Mouse (Mus musculus): ENCODE measurements around the gene Unc50. TPM values are rescaled to one million over a fixed set of nuclear protein-coding genes. Genes with fewer than 3 reads are reported as not detected.

The Unc50 gene
- polyA plus RNA-seq (2014; fragmentation: Nextera tagmentation; extraction: Ambion mirVana), result 143 and 147 TPM in 2 replicates

DNA sequence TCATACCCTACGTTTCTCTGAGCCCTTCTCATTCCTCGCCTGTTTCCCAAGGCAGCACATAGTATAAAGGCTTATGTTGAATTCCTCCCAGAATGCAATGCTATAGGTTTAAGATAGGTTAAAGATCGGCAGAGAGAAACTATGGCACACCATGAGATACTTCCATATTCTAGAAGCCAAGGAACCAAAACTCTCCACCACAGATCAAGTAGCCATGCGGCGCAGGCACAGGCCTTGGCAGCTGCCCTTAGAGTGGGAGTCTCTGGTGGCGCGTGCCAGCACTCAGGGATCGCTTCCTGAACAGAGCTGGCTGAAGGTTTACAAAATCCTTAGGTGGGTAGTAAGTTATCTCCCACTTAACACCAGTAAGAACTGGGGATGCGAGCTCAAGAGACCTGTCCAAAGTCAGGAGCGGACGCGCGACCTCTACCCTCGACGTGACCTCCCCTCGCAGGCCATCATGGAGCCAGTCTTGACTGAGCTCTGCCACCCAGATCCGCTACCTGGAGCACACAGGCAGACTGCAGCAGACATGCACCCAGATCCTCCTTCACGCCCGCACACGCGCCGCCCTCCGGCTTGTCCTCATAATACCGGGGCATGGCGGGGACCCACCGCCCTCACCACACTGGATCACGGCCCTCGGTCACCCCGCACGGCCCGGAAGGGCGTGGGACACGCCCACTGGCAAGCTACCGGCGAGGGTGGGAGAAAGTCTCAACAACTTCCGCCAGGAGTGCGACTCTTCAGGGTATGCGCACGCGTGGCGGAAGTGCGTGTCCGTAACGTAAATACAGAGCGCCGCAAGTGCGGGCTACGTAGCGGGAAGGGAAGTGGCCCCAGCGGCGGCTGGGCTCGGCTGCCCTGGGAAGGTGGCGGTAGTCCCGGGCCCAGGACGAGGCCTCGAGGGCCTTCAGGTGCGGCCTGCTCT lies at the start of gene Unc50, which contains the start of gene Coa5:
Gene Unc50, plus strand, starts transcription at position 774 of the 931 bp plus-strand sequence.
Gene Coa5, minus strand, starts transcription at position 738 of the 931 bp plus-strand sequence.
- no peaks in the 10 kb centered on the region for H3K27me3 ChIP-seq (ENCODE audit: control insufficient read depth, insufficient read depth, low read length)
- peak; percentile 98 for ATAC-seq (ENCODE audit: low FRiP score, low TSS enrichment)
- WGBS, result 4% methylated on average over 57 of the region's 57 CpGs

DNA sequence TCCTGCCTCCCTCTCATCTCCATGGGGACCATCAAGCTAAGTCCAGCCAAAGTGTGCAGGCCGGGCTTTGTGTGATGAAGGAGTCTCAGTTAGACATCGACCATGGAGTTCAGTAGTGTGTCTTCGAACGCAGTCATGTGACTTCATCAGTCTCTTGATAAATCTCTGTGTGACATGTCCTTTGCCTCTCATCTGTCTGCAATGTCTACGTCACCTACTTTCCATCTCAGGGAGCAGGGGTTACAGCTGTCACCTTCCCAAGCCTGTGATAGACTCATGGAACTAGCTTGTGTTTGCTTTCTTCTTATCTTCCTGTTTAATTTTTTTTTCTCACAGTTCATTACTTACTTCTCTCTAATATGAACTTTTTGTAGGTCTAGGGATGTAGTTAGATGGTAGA lies 49.0 kb upstream of the Unc50 start:
- 92% methylated on average over 5 of the region's 5 CpGs for WGBS
- H3K36me3 ChIP-seq (ENCODE audit: control insufficient read depth, insufficient read depth, low read length), result peaks cover 3% of the 10 kb centered on the region; the same call in 1 of the 2 replicates

More for the DNA sequence above, at the start of gene Unc50, which contains the start of gene Coa5:
- H3K9me3 ChIP-seq (ENCODE audit: control insufficient read depth, low read length), result no peaks in the 10 kb centered on the region
- H3K9ac ChIP-seq (ENCODE audit: low read depth, low read length), result peak within 1 kb of the TSS; percentile 76
- H3K27ac ChIP-seq (ENCODE audit: low read depth, low read length), result peak within 1 kb of the TSS; percentile 20; the same call in 1 of the 2 replicates
- peak within 1 kb of the TSS; percentile 79 for H3K4me3 ChIP-seq (ENCODE audit: low read length)
- peaks cover 30% of the 10 kb centered on the region for H3K36me3 ChIP-seq (ENCODE audit: control insufficient read depth, insufficient read depth, low read length)
- peak within 1 kb of the TSS; percentile 89 for H3K4me2 ChIP-seq (replicated peaks; ENCODE audit: low read depth, low read length)
- peaks cover 13% of the 10 kb centered on the region; the same call in 1 of the 2 replicates for H3K4me1 ChIP-seq (ENCODE audit: control insufficient read depth, insufficient read depth, low read length)

DNA sequence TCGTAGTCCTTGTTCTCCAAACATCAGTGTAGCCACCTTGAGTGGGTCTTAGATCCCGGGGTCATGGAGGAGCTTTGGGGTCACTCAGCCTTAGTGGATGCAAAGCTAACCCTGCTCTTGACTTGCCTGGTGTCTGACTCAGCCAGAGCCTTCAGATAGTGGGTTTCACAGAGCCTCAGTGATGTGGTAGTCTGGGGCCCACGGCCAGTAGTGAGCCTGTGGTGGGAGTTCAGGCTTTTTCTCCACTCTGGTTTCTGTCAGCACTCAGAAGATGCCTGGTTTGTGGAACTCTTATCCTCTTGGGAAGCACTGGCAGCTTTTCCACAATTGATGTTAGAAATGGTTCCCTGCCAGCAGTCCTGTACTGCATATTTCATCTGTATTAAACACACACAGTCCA lies 45.6 kb upstream of the Unc50 start:
- 93% methylated on average over 3 of the region's 3 CpGs for WGBS
- H3K4me2 ChIP-seq (replicated peaks; ENCODE audit: low read depth, low read length), result no peak overlapping the region
- no peaks in the 10 kb centered on the region for H3K4me1 ChIP-seq (ENCODE audit: control insufficient read depth, insufficient read depth, low read length)
- peaks cover 3% of the 10 kb centered on the region; the same call in 1 of the 2 replicates for H3K36me3 ChIP-seq (ENCODE audit: control insufficient read depth, insufficient read depth, low read length)
- H3K27ac ChIP-seq (ENCODE audit: low read depth, low read length), result no peak overlapping the region
- H3K27me3 ChIP-seq (ENCODE audit: control insufficient read depth, insufficient read depth, low read length), result no peaks in the 10 kb centered on the region
- H3K9ac ChIP-seq (ENCODE audit: low read depth, low read length), result no peak overlapping the region
- ATAC-seq (ENCODE audit: low FRiP score, low TSS enrichment), result no peak
- no peaks in the 10 kb centered on the region for H3K9me3 ChIP-seq (ENCODE audit: control insufficient read depth, low read length)
- no peak overlapping the region for H3K4me3 ChIP-seq (ENCODE audit: low read length)

More for the DNA sequence above, 49.0 kb upstream of the Unc50 start:
- Histone ChIP-seq H3K4me2 (replicated peaks; ENCODE audit: low read depth, low read length) (no peak overlapping the region), H3K4me3 (ENCODE audit: low read length) (no peak overlapping the region), H3K9me3 (ENCODE audit: control insufficient read depth, low read length) (no peaks in the 10 kb centered on the region), H3K4me1 (ENCODE audit: control insufficient read depth, insufficient read depth, low read length) (no peaks in the 10 kb centered on the region), H3K27me3 (ENCODE audit: control insufficient read depth, insufficient read depth, low read length) (no peaks in the 10 kb centered on the region), H3K9ac (ENCODE audit: low read depth, low read length) (no peak overlapping the region), H3K27ac (ENCODE audit: low read depth, low read length) (no peak overlapping the region)
- ATAC-seq (ENCODE audit: low FRiP score, low TSS enrichment), result no peak

DNA sequence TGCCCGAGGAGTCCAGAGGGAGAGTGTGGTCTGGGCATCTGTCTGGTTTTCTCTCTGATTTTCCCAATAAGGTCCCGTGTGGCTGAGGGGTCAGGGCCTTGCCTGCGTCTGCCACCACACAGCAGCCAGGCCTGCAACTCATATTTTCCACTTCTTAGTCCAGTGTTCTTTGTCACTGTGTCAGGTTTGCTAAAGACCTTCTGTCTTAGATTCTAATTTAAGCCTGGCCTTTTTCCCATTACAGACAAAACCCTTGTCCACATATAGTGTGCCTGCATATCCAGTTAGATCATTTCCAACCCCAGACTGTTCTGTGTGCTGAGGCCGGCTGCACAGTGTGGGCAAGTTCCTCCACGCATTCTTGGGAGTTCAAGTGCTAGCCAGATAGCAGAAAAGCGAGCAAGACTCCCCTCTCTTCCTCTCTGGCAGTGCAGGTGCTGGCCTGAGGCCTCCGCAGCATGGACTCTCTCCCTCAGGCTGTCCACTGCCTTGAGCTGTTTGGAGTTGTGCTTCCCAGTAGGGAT lies 43.4 kb upstream of the Unc50 start:
- H3K36me3 ChIP-seq (ENCODE audit: control insufficient read depth, insufficient read depth, low read length), result peaks cover 3% of the 10 kb centered on the region; the same call in 1 of the 2 replicates
- no peak overlapping the region for H3K9ac ChIP-seq (ENCODE audit: low read depth, low read length)
- ATAC-seq (ENCODE audit: low FRiP score, low TSS enrichment), result no peak
- WGBS, result 87% methylated on average over 7 of the region's 7 CpGs
- no peaks in the 10 kb centered on the region for H3K4me1 ChIP-seq (ENCODE audit: control insufficient read depth, insufficient read depth, low read length)
- no peak overlapping the region for H3K4me3 ChIP-seq (ENCODE audit: low read length)
- H3K9me3 ChIP-seq (ENCODE audit: control insufficient read depth, low read length), result no peaks in the 10 kb centered on the region
- no peak overlapping the region for H3K27ac ChIP-seq (ENCODE audit: low read depth, low read length)
- no peaks in the 10 kb centered on the region for H3K27me3 ChIP-seq (ENCODE audit: control insufficient read depth, insufficient read depth, low read length)
- no peak overlapping the region for H3K4me2 ChIP-seq (replicated peaks; ENCODE audit: low read depth, low read length)

DNA sequence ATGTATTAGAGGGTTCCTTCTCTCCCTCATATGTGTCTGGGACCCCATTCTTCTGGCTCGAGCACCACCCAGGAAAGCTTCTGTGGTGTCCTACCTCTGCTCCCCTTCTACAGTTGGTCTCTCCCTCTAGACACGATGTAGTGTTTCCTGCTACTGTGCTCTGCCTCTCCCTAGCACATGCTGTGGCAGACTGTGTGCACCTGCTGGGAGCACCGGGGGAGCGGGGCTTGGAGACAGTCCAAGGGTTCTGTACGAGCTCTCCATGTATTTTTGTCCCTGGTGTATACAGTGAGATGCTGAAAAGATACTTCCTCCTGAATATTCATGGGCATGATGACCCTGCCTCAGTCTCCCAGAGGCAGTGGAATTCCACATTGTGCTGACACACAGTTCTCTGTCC lies 36.8 kb upstream of the Unc50 start:
- no peaks in the 10 kb centered on the region for H3K4me1 ChIP-seq (ENCODE audit: control insufficient read depth, insufficient read depth, low read length)

DNA sequence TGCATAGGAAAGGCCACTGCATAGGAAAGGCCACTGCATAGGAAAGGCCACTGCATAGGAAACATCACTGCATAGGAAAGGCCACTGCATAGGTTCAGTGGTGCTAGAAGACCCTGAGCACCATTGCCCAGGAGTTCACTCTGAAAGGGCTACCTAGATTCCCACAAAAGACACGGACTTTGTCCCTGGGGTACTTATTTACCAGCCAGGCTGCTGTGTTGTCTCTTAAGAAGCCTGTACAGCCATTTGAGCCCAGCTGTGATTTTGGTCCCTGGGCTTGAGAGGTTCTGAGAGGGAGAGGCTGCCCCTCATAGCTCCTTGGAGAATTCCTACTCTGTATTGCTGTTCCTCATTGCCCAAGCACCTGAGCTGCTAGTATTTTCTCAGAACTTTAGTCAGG lies 33.5 kb upstream of the Unc50 start:
- no peak for ATAC-seq (ENCODE audit: low FRiP score, low TSS enrichment)
- no peak overlapping the region for H3K4me3 ChIP-seq (ENCODE audit: low read length)
- H3K9ac ChIP-seq (ENCODE audit: low read depth, low read length), result no peak overlapping the region
- no peaks in the 10 kb centered on the region for H3K9me3 ChIP-seq (ENCODE audit: control insufficient read depth, low read length)
- WGBS, result 55% methylated on average over 1 of the region's 1 CpGs
- H3K27ac ChIP-seq (ENCODE audit: low read depth, low read length), result no peak overlapping the region
- H3K4me1 ChIP-seq (ENCODE audit: control insufficient read depth, insufficient read depth, low read length), result peaks cover 8% of the 10 kb centered on the region; the same call in 1 of the 2 replicates
- H3K36me3 ChIP-seq (ENCODE audit: control insufficient read depth, insufficient read depth, low read length), result peaks cover 2% of the 10 kb centered on the region; the same call in 1 of the 2 replicates
- no peaks in the 10 kb centered on the region for H3K27me3 ChIP-seq (ENCODE audit: control insufficient read depth, insufficient read depth, low read length)
- H3K4me2 ChIP-seq (replicated peaks; ENCODE audit: low read depth, low read length), result no peak overlapping the region

More for the DNA sequence above, 36.8 kb upstream of the Unc50 start:
- Histone ChIP-seq H3K9ac (ENCODE audit: low read depth, low read length) (no peak overlapping the region), H3K4me2 (replicated peaks; ENCODE audit: low read depth, low read length) (no peak overlapping the region), H3K4me3 (ENCODE audit: low read length) (no peak overlapping the region), H3K9me3 (ENCODE audit: control insufficient read depth, low read length) (no peaks in the 10 kb centered on the region), H3K36me3 (ENCODE audit: control insufficient read depth, insufficient read depth, low read length) (peaks cover 2% of the 10 kb centered on the region; the same call in 1 of the 2 replicates), H3K27ac (ENCODE audit: low read depth, low read length) (no peak overlapping the region), H3K27me3 (ENCODE audit: control insufficient read depth, insufficient read depth, low read length) (no peaks in the 10 kb centered on the region)
- 85% methylated on average over 5 of the region's 5 CpGs for WGBS
- no peak for ATAC-seq (ENCODE audit: low FRiP score, low TSS enrichment)

DNA sequence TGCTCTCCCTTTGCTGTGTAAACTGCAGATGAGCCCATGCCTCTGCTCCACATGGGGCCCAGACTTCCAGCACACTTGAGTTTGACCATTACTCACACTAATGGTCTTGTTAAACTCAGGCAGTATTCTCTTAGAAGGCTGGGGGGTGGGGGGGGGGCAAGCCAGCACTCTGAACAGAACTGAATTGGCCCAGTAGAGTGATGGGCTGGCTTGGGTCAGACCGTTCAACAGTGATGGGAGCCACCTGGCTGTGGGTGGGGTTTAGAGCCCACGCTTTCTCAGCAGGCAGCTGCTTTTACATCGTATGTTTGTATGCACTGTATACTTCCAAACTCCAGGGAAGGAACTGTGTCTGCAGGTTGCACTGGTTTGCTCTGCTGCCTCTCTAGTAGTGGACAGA lies 31.0 kb upstream of the Unc50 start:
- 19% methylated on average over 3 of the region's 3 CpGs for WGBS
- Histone ChIP-seq H3K4me2 (replicated peaks; ENCODE audit: low read depth, low read length) (no peak overlapping the region), H3K36me3 (ENCODE audit: control insufficient read depth, insufficient read depth, low read length) (peaks cover 2% of the 10 kb centered on the region; the same call in 1 of the 2 replicates), H3K27ac (ENCODE audit: low read depth, low read length) (no peak overlapping the region), H3K9ac (ENCODE audit: low read depth, low read length) (no peak overlapping the region), H3K9me3 (ENCODE audit: control insufficient read depth, low read length) (no peaks in the 10 kb centered on the region), H3K4me1 (ENCODE audit: control insufficient read depth, insufficient read depth, low read length) (peaks cover 8% of the 10 kb centered on the region; the same call in 1 of the 2 replicates), H3K4me3 (ENCODE audit: low read length) (no peak overlapping the region), H3K27me3 (ENCODE audit: control insufficient read depth, insufficient read depth, low read length) (no peaks in the 10 kb centered on the region)
- peak; percentile 68 for ATAC-seq (ENCODE audit: low FRiP score, low TSS enrichment)

DNA sequence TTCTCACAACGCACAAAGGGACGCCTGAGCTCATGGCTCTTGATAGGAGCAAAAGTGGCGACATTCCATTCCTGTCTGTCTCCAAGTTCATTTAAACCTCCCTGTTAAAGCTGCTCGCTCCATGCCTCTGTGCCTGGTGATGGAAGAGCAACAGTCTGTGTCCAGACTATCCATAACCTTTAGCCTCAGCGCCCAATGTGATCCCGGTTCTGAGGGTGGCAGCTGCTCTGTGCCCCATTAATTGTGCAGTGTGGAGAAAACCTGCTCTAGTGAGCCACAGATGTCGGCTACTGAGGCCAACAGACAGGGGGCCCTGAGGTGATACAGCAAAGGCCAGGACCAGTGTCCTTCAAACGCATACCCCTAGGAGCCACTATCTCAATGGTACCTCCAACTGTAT lies 30.2 kb upstream of the Unc50 start:
- Histone ChIP-seq H3K4me1 (ENCODE audit: control insufficient read depth, insufficient read depth, low read length) (peaks cover 8% of the 10 kb centered on the region; the same call in 1 of the 2 replicates), H3K4me3 (ENCODE audit: low read length) (no peak overlapping the region), H3K4me2 (replicated peaks; ENCODE audit: low read depth, low read length) (no peak overlapping the region), H3K27ac (ENCODE audit: low read depth, low read length) (no peak overlapping the region), H3K27me3 (ENCODE audit: control insufficient read depth, insufficient read depth, low read length) (no peaks in the 10 kb centered on the region), H3K9me3 (ENCODE audit: control insufficient read depth, low read length) (no peaks in the 10 kb centered on the region), H3K9ac (ENCODE audit: low read depth, low read length) (no peak overlapping the region), H3K36me3 (ENCODE audit: control insufficient read depth, insufficient read depth, low read length) (peaks cover 2% of the 10 kb centered on the region; the same call in 1 of the 2 replicates)
- 44% methylated on average over 8 of the region's 8 CpGs for WGBS
- peak; percentile 56; the same call in 1 of the 2 replicates for ATAC-seq (ENCODE audit: low FRiP score, low TSS enrichment)

Data from kidney, embryonic 14.5 days (tissue).